Mouse (Mus musculus) hindbrain, postnatal 0 days (tissue): ENCODE data around the gene Bcat2. TPM values are rescaled to one million over a fixed set of nuclear protein-coding genes. Genes with fewer than 3 reads are reported as not detected.
A peak's percentile ranks its signal among the peaks of the same experiment; 100 is the strongest.

Experiments
- ATAC-seq: fragments of 200-750 bp; cut with Nextera tagmentation; 2 replicates; pipeline ENCODE4 v1.8.0; 2017; ENCODE audit warnings: mild to moderate bottlenecking, moderate TSS enrichment, moderate library complexity
- DNase-seq: peaks from one replicate; pipeline ENCODE4 v3.0.0-alpha.2; 2015; ENCODE audit warnings: low spot score
- H3K27ac ChIP-seq: fragments of 300-500 bp; sonication (generic); 2 replicates; pipeline ENCODE4 v1.5.1; 2014; ENCODE audit warnings: mild to moderate bottlenecking
- H3K27me3 ChIP-seq: fragments of 300-500 bp; sonication (generic); 2 replicates; pipeline ENCODE4 v1.6.1; 2014; ENCODE audit warnings: low read length, mixed read lengths; ENCODE audit not compliant: insufficient read depth
- H3K36me3 ChIP-seq: fragments of 300-500 bp; sonication (generic); 2 replicates; pipeline ENCODE4 v1.6.1; 2014; ENCODE audit warnings: low read length, mixed read lengths; ENCODE audit not compliant: insufficient read depth
- H3K4me1 ChIP-seq: fragments of 300-500 bp; sonication (generic); 2 replicates; pipeline ENCODE4 v1.6.1; 2014; ENCODE audit warnings: antibody characterized with exemption, low read length, mixed read lengths; ENCODE audit not compliant: insufficient read depth
- H3K4me2 ChIP-seq: fragments of 300-500 bp; sonication (generic); 2 replicates; pipeline ENCODE4 v1.6.1; 2014; ENCODE audit warnings: low read depth, mild to moderate bottlenecking, low read length, moderate library complexity, mixed read lengths
- H3K4me3 ChIP-seq: fragments of 300-500 bp; sonication (generic); 2 replicates; pipeline ENCODE4 v1.5.1; 2014; ENCODE audit warnings: low read length
- H3K9ac ChIP-seq: fragments of 300-500 bp; sonication (generic); replicated peaks from 2 replicates; pipeline ENCODE4 v1.6.1; 2014; ENCODE audit warnings: mild to moderate bottlenecking, low read length, moderate library complexity, mixed read lengths
- H3K9me3 ChIP-seq: fragments of 300-500 bp; sonication (generic); 2 replicates; pipeline ENCODE4 v1.6.1; 2016; ENCODE audit warnings: low read length, mixed read lengths
- CTCF ChIP-seq: IDR thresholded peaks from 2 replicates; pipeline ENCODE4 v1.5.1; 2016; ENCODE audit warnings: antibody characterized with exemption, control low read depth, low read depth
- WGBS: fragments of 180-500 bp; shearing (Covaris S2); extraction: QIAGEN DNeasy Blood & Tissue Kit; methylation state at CpG from one replicate; pipeline ENCODE4 v1.1.7; 2014; 5-methylcytosine and 5-hydroxymethylcytosine counted together
- polyA plus RNA-seq: library from polyadenylated mRNA; unstranded; fragments of >200 nt; fragmentation: Nextera tagmentation; extraction: Ambion mirVana; gene quantifications from 2 replicates; pipeline ENCODE4 v1.2.1, GENCODE M21; 2015
- total RNA-seq: library from RNA; depleted of rRNA; stranded (reverse); fragments of >200 nt; gene quantifications from 2 replicates; pipeline ENCODE4 v1.2.3, GENCODE M21; 2014

The Bcat2 gene
- total and polyA plus RNA-seq, 2 experiments from 2014 or later, result 17.8 to 19.0 TPM

- H3K27me3 ChIP-seq, result no peaks in the 10 kb centered on the region
- DNase-seq, result no peak
- H3K4me1 ChIP-seq, result no peaks in the 10 kb centered on the region
- no peak overlapping the region for H3K9ac ChIP-seq
- no peaks in the 10 kb centered on the region for H3K9me3 ChIP-seq
- no peak overlapping the region for H3K4me2 ChIP-seq
- 71% methylated on average over 7 of the region's 7 CpGs for WGBS
- H3K4me3 ChIP-seq, result no peak overlapping the region
- no peak for ATAC-seq
- no peak overlapping the region for H3K27ac ChIP-seq
- TF ChIP-seq CTCF, result no peak
- H3K36me3 ChIP-seq, result no peaks in the 10 kb centered on the region
These were observed 21.9 kb downstream of the Bcat2 start for GRCm38 (mm10) chr7:45591880-45592279.

- no peak overlapping the region for H3K9ac ChIP-seq
- 24% methylated on average over 10 of the region's 10 CpGs for WGBS
- TF ChIP-seq CTCF, result peak; percentile 91
- H3K27ac ChIP-seq, result no peak overlapping the region
- ATAC-seq, result no peak
- no peak overlapping the region for H3K4me2 ChIP-seq
- H3K27me3 ChIP-seq, result no peaks in the 10 kb centered on the region
- H3K4me1 ChIP-seq, result no peaks in the 10 kb centered on the region
- H3K9me3 ChIP-seq, result no peaks in the 10 kb centered on the region
- no peak overlapping the region for H3K4me3 ChIP-seq
- no peaks in the 10 kb centered on the region for H3K36me3 ChIP-seq
- DNase-seq, result peak; percentile 82
These were observed 23.3 kb downstream of the Bcat2 start for GRCm38 (mm10) chr7:45593118-45593815.

GRCm38 (mm10) chr7:45595176-45595575, 25.2 kb downstream of the Bcat2 start:
- no peak overlapping the region for H3K4me2 ChIP-seq
- WGBS, result 82% methylated on average over 4 of the region's 4 CpGs
- H3K4me3 ChIP-seq, result no peak overlapping the region
- no peaks in the 10 kb centered on the region for H3K9me3 ChIP-seq
- no peak for DNase-seq
- ATAC-seq, result no peak
- H3K27me3 ChIP-seq, result no peaks in the 10 kb centered on the region
- no peaks in the 10 kb centered on the region for H3K36me3 ChIP-seq
- no peak for TF ChIP-seq CTCF
- no peaks in the 10 kb centered on the region for H3K4me1 ChIP-seq
- no peak overlapping the region for H3K27ac ChIP-seq
- no peak overlapping the region for H3K9ac ChIP-seq

GRCm38 (mm10) chr7:45596107-45596506, 26.2 kb downstream of the Bcat2 start:
- no peak overlapping the region for H3K4me3 ChIP-seq
- H3K4me1 ChIP-seq, result no peaks in the 10 kb centered on the region
- no peaks in the 10 kb centered on the region for H3K36me3 ChIP-seq
- no peak overlapping the region for H3K4me2 ChIP-seq
- no peaks in the 10 kb centered on the region for H3K9me3 ChIP-seq
- no peak for DNase-seq
- WGBS, result 70% methylated on average over 1 of the region's 1 CpGs
- TF ChIP-seq CTCF, result no peak
- no peak overlapping the region for H3K27ac ChIP-seq
- H3K9ac ChIP-seq, result no peak overlapping the region
- no peak for ATAC-seq
- no peaks in the 10 kb centered on the region for H3K27me3 ChIP-seq

- Histone ChIP-seq H3K4me3 (no peak overlapping the region), H3K36me3 (no peaks in the 10 kb centered on the region), H3K27me3 (no peaks in the 10 kb centered on the region), H3K4me1 (no peaks in the 10 kb centered on the region), H3K9me3 (no peaks in the 10 kb centered on the region), H3K4me2 (no peak overlapping the region), H3K27ac (no peak overlapping the region), H3K9ac (no peak overlapping the region)
- no peak for ATAC-seq
- 91% methylated on average over 5 of the region's 5 CpGs for WGBS
- DNase-seq, result no peak
- no peak for TF ChIP-seq CTCF
These were observed 27.1 kb downstream of the Bcat2 start for GRCm38 (mm10) chr7:45597013-45597412.

- no peak overlapping the region for H3K9ac ChIP-seq
- no peak for ATAC-seq
- H3K27ac ChIP-seq, result no peak overlapping the region
- no peak overlapping the region for H3K4me3 ChIP-seq
- H3K4me1 ChIP-seq, result no peaks in the 10 kb centered on the region
- H3K36me3 ChIP-seq, result no peaks in the 10 kb centered on the region
- H3K9me3 ChIP-seq, result no peaks in the 10 kb centered on the region
- no peaks in the 10 kb centered on the region for H3K27me3 ChIP-seq
- H3K4me2 ChIP-seq, result no peak overlapping the region
- no peak for DNase-seq
- 74% methylated on average over 6 of the region's 6 CpGs for WGBS
- no peak for TF ChIP-seq CTCF
These were observed 27.6 kb downstream of the Bcat2 start for GRCm38 (mm10) chr7:45597527-45597926.
